Mouse (Mus musculus): ENCODE results near the gene Gm11127. TPM values are rescaled to one million over a fixed set of nuclear protein-coding genes. Genes with fewer than 3 reads are reported as not detected.
"Not testable (repeated sequence)": the region's sequence is repeated elsewhere in the genome, so short reads cannot be mapped to it uniquely, and the experiment has no call there.

Gm11127 gene
- total and polyA plus RNA-seq, 2 experiments from 2014 or later: 0.12 TPM; not detected in 1

DNA sequence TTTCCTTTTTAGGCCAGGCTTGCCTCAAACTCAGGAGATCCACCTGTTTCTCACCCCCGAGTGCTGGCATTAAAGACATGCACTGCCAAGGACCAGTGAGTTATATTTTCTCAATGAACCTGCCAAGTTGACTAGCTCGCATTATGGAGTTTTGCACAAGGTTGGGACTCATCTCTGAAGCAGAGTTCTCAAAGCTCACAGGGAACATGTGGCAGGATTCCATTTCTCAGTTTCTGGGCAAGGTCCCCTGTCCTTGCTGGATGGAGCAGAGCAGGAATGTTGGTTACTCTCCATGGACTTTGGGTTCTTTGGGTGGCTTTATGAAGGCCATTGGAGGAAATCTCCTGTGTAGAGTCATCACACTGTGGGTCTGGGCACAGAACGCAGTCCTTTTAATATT lies 14.9 kb downstream of the Gm11127 start:
- WGBS: 89% methylated on average over 3 of the region's 3 CpGs
- Histone ChIP-seq H3K27me3 (ENCODE audit: insufficient read depth, low read length) (no peaks in the 10 kb centered on the region), H3K4me1 (ENCODE audit: insufficient read depth, low read length) (no peaks in the 10 kb centered on the region), H3K36me3 (ENCODE audit: insufficient read depth, low read length) (no peaks in the 10 kb centered on the region), H3K4me3 (ENCODE audit: low read depth, low read length) (peak overlapping the region; percentile 33; the same call in 1 of the 2 replicates), H3K9ac (replicated peaks; ENCODE audit: low read length, poor library complexity, severe bottlenecking) (no peak overlapping the region), H3K4me2 (ENCODE audit: low read depth, low read length, poor library complexity, severe bottlenecking) (peak overlapping the region; percentile 51), H3K27ac (ENCODE audit: low read depth, low read length) (no peak overlapping the region), H3K9me3 (ENCODE audit: low read length) (no peaks in the 10 kb centered on the region)
- DNase-seq (ENCODE audit: low spot score) (no peak), ATAC-seq (ENCODE audit: low FRiP score) (no peak)
- no peak for TF ChIP-seq CTCF (IDR thresholded peaks at IDR 0.05)

GRCm38 (mm10) chr17:36042610-36043169 lies 15.5 kb downstream of the Gm11127 start, which contains the start of the genes H2-T22 and Gm6034:
TSS of gene H2-T22 (minus strand) at chr17:36042747.
TSS of gene Gm6034 (plus strand) at chr17:36042961.
- Histone ChIP-seq H3K9ac (replicated peaks; ENCODE audit: low read length, poor library complexity, severe bottlenecking) (0 out of 2 replicates have a peak within 1 kb of the TSS, but pooled peaks have one; percentile 36), H3K4me2 (ENCODE audit: low read depth, low read length, poor library complexity, severe bottlenecking) (peak within 1 kb of the TSS; percentile 51), H3K4me3 (ENCODE audit: low read depth, low read length) (peak within 1 kb of the TSS; percentile 33)
- H3K27ac ChIP-seq (ENCODE audit: low read depth, low read length); H3K36me3 ChIP-seq (ENCODE audit: insufficient read depth, low read length); H3K4me1 ChIP-seq (ENCODE audit: insufficient read depth, low read length); H3K27me3 ChIP-seq (ENCODE audit: insufficient read depth, low read length); H3K9me3 ChIP-seq (ENCODE audit: low read length): not testable (repeated sequence)
- DNase-seq (ENCODE audit: low spot score) (peak; percentile 94), ATAC-seq (ENCODE audit: low FRiP score) (peak; percentile 91)
- WGBS: 2% methylated on average over 12 of the region's 12 CpGs

DNA sequence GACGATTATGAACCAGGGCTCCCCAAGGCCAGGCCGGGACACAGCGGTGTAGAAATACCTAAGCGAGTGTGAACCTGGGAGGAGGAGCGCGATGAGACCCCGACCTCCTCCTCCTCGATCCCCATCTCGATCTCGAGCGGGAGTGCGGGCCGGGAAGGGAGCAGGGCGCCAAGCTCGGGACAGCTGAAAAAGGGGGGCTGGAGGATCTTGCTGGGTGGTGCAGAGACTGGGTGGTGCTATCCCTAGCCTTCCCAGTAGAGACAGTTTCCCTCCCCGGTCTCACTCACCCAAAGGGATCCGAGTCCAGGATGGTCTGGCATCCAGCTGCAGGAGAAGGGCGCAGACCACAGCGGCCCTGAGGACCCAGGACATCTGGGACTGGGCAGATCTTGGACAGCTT lies 16.1 kb downstream of the Gm11127 start:
- H3K27ac ChIP-seq (ENCODE audit: low read depth, low read length): not testable (repeated sequence)
- WGBS: 1% methylated on average over 17 of the region's 19 CpGs
- 0 out of 2 replicates have a peak overlapping the region, but pooled peaks have one; percentile 36 for H3K9ac ChIP-seq (replicated peaks; ENCODE audit: low read length, poor library complexity, severe bottlenecking)

DNA sequence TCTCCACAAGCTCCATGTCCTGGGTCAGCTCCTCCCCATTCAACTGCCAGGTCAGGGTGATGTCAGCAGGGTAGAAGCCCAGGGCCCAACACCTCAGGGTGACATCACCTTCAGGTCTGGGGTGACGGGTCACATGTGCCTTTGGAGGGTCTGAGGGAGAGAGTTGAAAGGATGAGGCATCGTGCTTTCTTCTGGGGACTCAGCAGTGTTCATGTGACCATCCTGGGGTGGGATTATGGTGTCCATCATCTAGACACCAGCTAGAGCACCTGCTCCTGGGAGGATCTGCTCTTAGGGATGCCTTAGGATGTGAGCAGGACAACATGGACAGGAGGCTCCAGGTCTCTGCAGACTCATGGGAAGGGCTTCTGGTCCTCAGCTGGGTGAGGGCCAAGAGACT lies 17.6 kb downstream of the Gm11127 start:
- not testable (repeated sequence) for H3K9me3 ChIP-seq (ENCODE audit: low read length); H3K36me3 ChIP-seq (ENCODE audit: insufficient read depth, low read length); H3K27ac ChIP-seq (ENCODE audit: low read depth, low read length); ATAC-seq (ENCODE audit: low FRiP score); H3K4me1 ChIP-seq (ENCODE audit: insufficient read depth, low read length); DNase-seq (ENCODE audit: low spot score); H3K4me2 ChIP-seq (ENCODE audit: low read depth, low read length, poor library complexity, severe bottlenecking); H3K9ac ChIP-seq (replicated peaks; ENCODE audit: low read length, poor library complexity, severe bottlenecking); H3K4me3 ChIP-seq (ENCODE audit: low read depth, low read length); H3K27me3 ChIP-seq (ENCODE audit: insufficient read depth, low read length)
- 79% methylated on average over 2 of the region's 2 CpGs for WGBS

More for the DNA sequence above, 16.1 kb downstream of the Gm11127 start:
- not testable (repeated sequence) for H3K36me3 ChIP-seq (ENCODE audit: insufficient read depth, low read length); DNase-seq (ENCODE audit: low spot score); H3K4me1 ChIP-seq (ENCODE audit: insufficient read depth, low read length); H3K9me3 ChIP-seq (ENCODE audit: low read length); H3K27me3 ChIP-seq (ENCODE audit: insufficient read depth, low read length)
- ATAC-seq (ENCODE audit: low FRiP score): peak; percentile 70
- Histone ChIP-seq H3K4me2 (ENCODE audit: low read depth, low read length, poor library complexity, severe bottlenecking) (peak overlapping the region; percentile 51), H3K4me3 (ENCODE audit: low read depth, low read length) (peak overlapping the region; percentile 33)

DNA sequence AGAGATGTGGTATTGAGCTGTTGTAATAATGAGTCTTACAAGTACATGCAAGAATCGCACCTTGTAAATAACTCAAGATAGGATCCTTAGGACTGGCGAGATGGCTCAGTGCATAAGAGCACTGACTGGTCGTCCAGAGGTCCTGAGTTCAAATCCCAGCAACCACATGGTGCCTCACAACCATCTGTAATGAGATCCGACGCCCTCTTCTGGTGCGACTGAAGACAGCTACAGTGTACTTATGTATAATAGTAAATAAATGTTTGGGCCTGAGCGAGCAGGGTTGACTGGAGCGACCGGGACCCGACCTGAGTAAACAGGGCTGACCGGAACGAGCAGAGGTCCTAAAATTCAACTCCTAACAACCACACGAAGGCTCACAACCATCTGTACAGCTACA lies 22.0 kb downstream of the Gm11127 start:
- not testable (repeated sequence) for H3K9ac ChIP-seq (replicated peaks; ENCODE audit: low read length, poor library complexity, severe bottlenecking); H3K27ac ChIP-seq (ENCODE audit: low read depth, low read length); H3K9me3 ChIP-seq (ENCODE audit: low read length); H3K36me3 ChIP-seq (ENCODE audit: insufficient read depth, low read length); H3K27me3 ChIP-seq (ENCODE audit: insufficient read depth, low read length); ATAC-seq (ENCODE audit: low FRiP score); H3K4me3 ChIP-seq (ENCODE audit: low read depth, low read length); H3K4me2 ChIP-seq (ENCODE audit: low read depth, low read length, poor library complexity, severe bottlenecking); H3K4me1 ChIP-seq (ENCODE audit: insufficient read depth, low read length); DNase-seq (ENCODE audit: low spot score)
- 87% methylated on average over 13 of the region's 13 CpGs for WGBS

DNA sequence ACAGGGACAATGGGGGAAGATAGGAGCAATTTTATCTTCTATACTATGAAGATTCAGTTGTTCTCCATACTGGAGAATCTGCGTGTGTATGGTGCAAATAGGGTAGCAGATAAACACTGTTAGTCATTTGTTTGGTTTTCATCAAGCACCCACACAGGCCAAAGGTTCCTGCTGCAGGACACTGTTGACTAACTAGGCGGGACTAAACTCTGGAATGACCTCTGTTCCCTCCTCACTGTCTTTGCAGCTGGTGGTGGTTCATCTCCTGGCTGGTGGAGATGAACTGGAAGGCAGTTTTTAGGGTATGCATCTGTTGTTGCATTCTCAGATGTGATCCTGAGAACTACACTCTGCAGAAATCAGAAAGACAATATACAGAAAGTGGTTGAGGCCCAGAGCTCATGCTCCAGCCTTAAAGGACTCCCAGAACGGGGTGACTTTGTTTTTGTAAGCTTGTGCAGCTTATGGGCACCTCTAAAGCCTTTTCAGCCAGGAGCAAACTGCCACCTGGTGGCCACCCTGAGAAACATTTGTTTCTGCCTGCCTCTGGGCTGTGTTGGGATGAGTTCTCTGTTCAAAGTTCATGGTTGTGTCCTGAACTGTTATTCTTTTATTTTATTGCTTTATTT lies 23.0 kb downstream of the Gm11127 start:
- WGBS: 42% methylated on average over 3 of the region's 3 CpGs
- H3K4me2 ChIP-seq (ENCODE audit: low read depth, low read length, poor library complexity, severe bottlenecking); H3K27me3 ChIP-seq (ENCODE audit: insufficient read depth, low read length); H3K27ac ChIP-seq (ENCODE audit: low read depth, low read length); H3K9me3 ChIP-seq (ENCODE audit: low read length); H3K36me3 ChIP-seq (ENCODE audit: insufficient read depth, low read length); H3K4me1 ChIP-seq (ENCODE audit: insufficient read depth, low read length); H3K4me3 ChIP-seq (ENCODE audit: low read depth, low read length); ATAC-seq (ENCODE audit: low FRiP score); H3K9ac ChIP-seq (replicated peaks; ENCODE audit: low read length, poor library complexity, severe bottlenecking): not testable (repeated sequence)
- peak; percentile 41 for DNase-seq (ENCODE audit: low spot score)
- TF ChIP-seq CTCF (IDR thresholded peaks at IDR 0.05): peak; percentile 66

GRCm38 (mm10) chr17:36034524-36034923 lies 23.6 kb downstream of the Gm11127 start:
- H3K9me3 ChIP-seq (ENCODE audit: low read length); H3K4me3 ChIP-seq (ENCODE audit: low read depth, low read length); ATAC-seq (ENCODE audit: low FRiP score); H3K4me2 ChIP-seq (ENCODE audit: low read depth, low read length, poor library complexity, severe bottlenecking); H3K27ac ChIP-seq (ENCODE audit: low read depth, low read length); H3K9ac ChIP-seq (replicated peaks; ENCODE audit: low read length, poor library complexity, severe bottlenecking); DNase-seq (ENCODE audit: low spot score); H3K27me3 ChIP-seq (ENCODE audit: insufficient read depth, low read length); H3K4me1 ChIP-seq (ENCODE audit: insufficient read depth, low read length); H3K36me3 ChIP-seq (ENCODE audit: insufficient read depth, low read length): not testable (repeated sequence)
- WGBS: 58% methylated on average over 3 of the region's 3 CpGs

DNA sequence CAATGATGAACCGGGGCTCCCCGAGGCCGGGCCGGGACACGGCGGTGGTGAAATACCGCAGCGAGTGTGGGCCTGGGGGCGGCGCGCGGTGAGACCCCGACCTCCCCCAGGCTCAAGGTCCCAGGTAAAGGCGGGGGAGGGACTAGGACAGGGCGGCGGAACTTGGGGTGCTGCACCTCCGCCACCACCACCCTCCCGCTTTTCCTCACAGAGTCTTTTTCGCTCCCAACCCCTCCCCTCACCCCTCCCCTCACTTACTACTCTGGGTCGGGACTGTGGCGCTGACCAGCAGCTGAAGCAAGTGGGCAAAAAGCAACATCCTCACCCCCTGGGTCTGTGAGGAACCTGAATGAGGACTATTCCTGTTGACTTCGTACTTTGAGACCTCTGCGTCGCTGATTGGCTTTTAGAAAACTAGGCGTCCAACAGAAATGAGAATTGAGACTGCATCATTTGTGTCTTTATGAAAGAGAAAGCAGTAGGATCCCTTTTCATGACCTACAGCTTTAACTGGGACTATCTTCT lies 25.8 kb downstream of the Gm11127 start, which contains the start of gene H2-T23:
Gene H2-T23, minus strand, starts transcription at position 505 of the 525 bp plus-strand sequence.
- not testable (repeated sequence) for H3K27me3 ChIP-seq (ENCODE audit: insufficient read depth, low read length); DNase-seq (ENCODE audit: low spot score); H3K36me3 ChIP-seq (ENCODE audit: insufficient read depth, low read length); H3K4me1 ChIP-seq (ENCODE audit: insufficient read depth, low read length); H3K9me3 ChIP-seq (ENCODE audit: low read length); ATAC-seq (ENCODE audit: low FRiP score); H3K27ac ChIP-seq (ENCODE audit: low read depth, low read length)
- WGBS: 0% methylated on average over 19 of the region's 25 CpGs
- peak within 1 kb of the TSS; percentile 69 for H3K4me2 ChIP-seq (ENCODE audit: low read depth, low read length, poor library complexity, severe bottlenecking)
- H3K4me3 ChIP-seq (ENCODE audit: low read depth, low read length): peak within 1 kb of the TSS; percentile 39
- H3K9ac ChIP-seq (replicated peaks; ENCODE audit: low read length, poor library complexity, severe bottlenecking): 0 out of 2 replicates have a peak within 1 kb of the TSS, but pooled peaks have one; percentile 19

Data from midbrain, postnatal 0 days (tissue).